Mouse (Mus musculus): ENCODE measurements around the gene Mtus2.

DNA sequence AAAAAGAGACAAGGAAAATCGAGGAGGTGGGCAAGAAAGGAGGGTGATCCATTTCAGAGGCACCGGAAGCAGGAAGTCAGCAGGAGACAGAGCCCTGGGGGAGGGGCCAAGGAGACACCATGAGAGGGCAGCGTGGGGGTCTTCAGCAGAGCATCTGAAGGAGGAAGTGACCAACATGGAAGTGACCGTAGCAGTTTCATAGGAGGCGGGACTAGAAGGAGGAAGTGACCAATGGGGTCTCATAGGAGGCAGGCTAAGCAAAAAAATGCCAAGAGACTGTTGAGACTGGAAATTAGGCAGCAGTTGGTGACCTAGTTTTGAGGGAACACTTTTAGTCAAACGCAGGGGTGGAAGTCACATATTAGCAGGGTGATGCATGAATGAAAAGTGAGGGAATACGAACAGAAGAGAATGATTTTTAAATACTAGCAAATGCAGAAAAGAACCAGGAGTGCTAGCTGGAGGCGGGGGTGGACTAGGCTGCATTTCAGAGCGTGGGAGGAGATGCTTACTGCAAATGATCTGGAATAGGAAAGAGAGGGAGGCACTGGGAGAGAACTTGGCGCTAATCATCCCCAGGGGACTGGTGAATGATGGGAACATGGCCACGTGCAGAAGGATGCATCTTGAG, 133.2 kb downstream of the Mtus2 start:
- TF ChIP-seq CTCF (IDR thresholded peaks at IDR 0.05; ENCODE audit: borderline replicate concordance, insufficient read depth, low read depth, low read length) (no peak), POLR2A (IDR thresholded peaks at IDR 0.05; ENCODE audit: borderline replicate concordance, insufficient read depth, low read length) (no peak)
